Mouse (Mus musculus) lung, embryonic 16.5 days (tissue): Measurements from ENCODE around the gene Iqcm. TPM values are rescaled to one million over a fixed set of nuclear protein-coding genes. Genes with fewer than 3 reads are reported as not detected.

Source experiments
- ATAC-seq: fragments of 200-750 bp; cut with Nextera tagmentation; 2 replicates; pipeline ENCODE4 v1.8.0; 2017; ENCODE audit warnings: low read depth, mild to moderate bottlenecking, moderate library complexity
- H3K27ac ChIP-seq: fragments of 300-500 bp; sonication (generic); 2 replicates; pipeline ENCODE4 v1.5.1; 2014; ENCODE audit warnings: mild to moderate bottlenecking, control low read depth, low read length
- H3K27me3 ChIP-seq: fragments of 300-500 bp; sonication (generic); 2 replicates; pipeline ENCODE4 v1.6.1; 2014; ENCODE audit warnings: low read depth, low read length, mixed read lengths; ENCODE audit not compliant: control insufficient read depth, insufficient read depth
- H3K36me3 ChIP-seq: fragments of 300-500 bp; sonication (generic); 2 replicates; pipeline ENCODE4 v1.6.1; 2014; ENCODE audit warnings: low read length; ENCODE audit not compliant: control insufficient read depth, insufficient read depth
- H3K4me1 ChIP-seq: fragments of 300-500 bp; sonication (generic); replicated peaks from 2 replicates; pipeline ENCODE4 v1.6.1; 2014; ENCODE audit warnings: low read length, mixed read lengths; ENCODE audit not compliant: control insufficient read depth, insufficient read depth
- H3K4me2 ChIP-seq: fragments of 300-500 bp; sonication (generic); 2 replicates; pipeline ENCODE4 v1.6.1; 2014; ENCODE audit warnings: low read depth, low read length, control low read depth
- H3K4me3 ChIP-seq: fragments of 300-500 bp; sonication (generic); 2 replicates; pipeline ENCODE4 v1.5.1; 2014; ENCODE audit warnings: mild to moderate bottlenecking, low read length, control low read depth
- H3K9ac ChIP-seq: fragments of 300-500 bp; sonication (generic); 2 replicates; pipeline ENCODE4 v1.6.1; 2014; ENCODE audit warnings: low read length, control low read depth
- H3K9me3 ChIP-seq: fragments of 300-500 bp; sonication (generic); 2 replicates; pipeline ENCODE4 v1.6.1; 2016; ENCODE audit warnings: low read length; ENCODE audit not compliant: control insufficient read depth
- WGBS: fragments of 180-500 bp; shearing (Covaris S2); extraction: QIAGEN DNeasy Blood & Tissue Kit; methylation state at CpG from one replicate; pipeline ENCODE4 v1.1.7; 2014; 5-methylcytosine and 5-hydroxymethylcytosine counted together
- polyA plus RNA-seq: library from polyadenylated mRNA; unstranded; fragments of >200 nt; fragmentation: Nextera tagmentation; extraction: Ambion mirVana; gene quantifications from 2 replicates; pipeline ENCODE4 v1.2.1, GENCODE M21; 2015

The Iqcm gene
- polyA plus RNA-seq, 1 experiment from 2014 or later = not detected

- no peak overlapping the region for H3K4me2 ChIP-seq
- H3K9ac ChIP-seq = no peak overlapping the region
- no peaks in the 10 kb centered on the region for H3K4me1 ChIP-seq
- H3K36me3 ChIP-seq = no peaks in the 10 kb centered on the region
- no peaks in the 10 kb centered on the region for H3K27me3 ChIP-seq
- no peak overlapping the region for H3K27ac ChIP-seq
- no peak overlapping the region for H3K4me3 ChIP-seq
- no peaks in the 10 kb centered on the region for H3K9me3 ChIP-seq
- 79% methylated on average over 3 of the region's 3 CpGs for WGBS
- ATAC-seq = no peak
Measured at GRCm38 (mm10) chr8:75642958-75643357, 194.5 kb downstream of the Iqcm start.

- Histone ChIP-seq H3K9me3 (no peaks in the 10 kb centered on the region), H3K27ac (no peak overlapping the region), H3K4me2 (no peak overlapping the region), H3K4me3 (no peak overlapping the region), H3K9ac (no peak overlapping the region), H3K36me3 (no peaks in the 10 kb centered on the region), H3K4me1 (no peaks in the 10 kb centered on the region), H3K27me3 (no peaks in the 10 kb centered on the region)
- no peak for ATAC-seq
- WGBS = 57% methylated on average over 6 of the region's 6 CpGs
Measured at GRCm38 (mm10) chr8:75659287-75659686, 210.8 kb downstream of the Iqcm start.

- H3K9me3 ChIP-seq = no peaks in the 10 kb centered on the region
- ATAC-seq = no peak
- H3K9ac ChIP-seq = no peak overlapping the region
- no peak overlapping the region for H3K4me2 ChIP-seq
- 71% methylated on average over 3 of the region's 3 CpGs for WGBS
- H3K27ac ChIP-seq = no peak overlapping the region
- no peaks in the 10 kb centered on the region for H3K27me3 ChIP-seq
- H3K36me3 ChIP-seq = no peaks in the 10 kb centered on the region
- no peak overlapping the region for H3K4me3 ChIP-seq
- H3K4me1 ChIP-seq = no peaks in the 10 kb centered on the region
Measured at GRCm38 (mm10) chr8:75746561-75746960, 298.1 kb downstream of the Iqcm start.

- H3K4me2 ChIP-seq = no peak overlapping the region
- no peak overlapping the region for H3K9ac ChIP-seq
- H3K36me3 ChIP-seq = no peaks in the 10 kb centered on the region
- 0 out of 2 replicates have a peak, but pooled peaks cover 5% of the 10 kb centered on the region for H3K9me3 ChIP-seq
- no peak for ATAC-seq
- no peak overlapping the region for H3K27ac ChIP-seq
- H3K4me3 ChIP-seq = no peak overlapping the region
- H3K27me3 ChIP-seq = no peaks in the 10 kb centered on the region
- no peaks in the 10 kb centered on the region for H3K4me1 ChIP-seq
Measured at GRCm38 (mm10) chr8:75755596-75755995, 307.1 kb downstream of the Iqcm start.

- ATAC-seq = no peak
- Histone ChIP-seq H3K9ac (no peak overlapping the region), H3K4me2 (no peak overlapping the region), H3K4me3 (no peak overlapping the region), H3K27ac (no peak overlapping the region), H3K4me1 (no peaks in the 10 kb centered on the region), H3K9me3 (no peaks in the 10 kb centered on the region), H3K36me3 (no peaks in the 10 kb centered on the region), H3K27me3 (no peaks in the 10 kb centered on the region)
- 73% methylated on average over 4 of the region's 4 CpGs for WGBS
Measured at GRCm38 (mm10) chr8:75828468-75829132, 380.1 kb downstream of the Iqcm start.

- no peak overlapping the region for H3K4me2 ChIP-seq
- H3K4me1 ChIP-seq = no peaks in the 10 kb centered on the region
- WGBS = 75% methylated on average over 2 of the region's 2 CpGs
- no peak for ATAC-seq
- no peak overlapping the region for H3K27ac ChIP-seq
- H3K36me3 ChIP-seq = no peaks in the 10 kb centered on the region
- H3K9me3 ChIP-seq = no peaks in the 10 kb centered on the region; the same call in 1 of the 2 replicates
- no peak overlapping the region for H3K4me3 ChIP-seq
- H3K27me3 ChIP-seq = no peaks in the 10 kb centered on the region
- no peak overlapping the region for H3K9ac ChIP-seq
Measured at GRCm38 (mm10) chr8:75835245-75835644, 386.8 kb downstream of the Iqcm start.

GRCm38 (mm10) chr8:75917603-75918344 lies 469.3 kb downstream of the Iqcm start:
- H3K4me2 ChIP-seq = no peak overlapping the region
- WGBS = 72% methylated on average over 15 of the region's 15 CpGs

GRCm38 (mm10) chr8:75949166-75949565 lies 500.7 kb downstream of the Iqcm start:
- no peaks in the 10 kb centered on the region for H3K9me3 ChIP-seq
- no peaks in the 10 kb centered on the region for H3K36me3 ChIP-seq
- no peak overlapping the region for H3K9ac ChIP-seq
- H3K4me1 ChIP-seq = no peaks in the 10 kb centered on the region
- H3K27me3 ChIP-seq = no peaks in the 10 kb centered on the region
- no peak overlapping the region for H3K4me2 ChIP-seq
- H3K4me3 ChIP-seq = no peak overlapping the region
- WGBS = 71% methylated on average over 1 of the region's 1 CpGs
- H3K27ac ChIP-seq = no peak overlapping the region
- ATAC-seq = no peak

More at GRCm38 (mm10) chr8:75917603-75918344, 469.3 kb downstream of the Iqcm start:
- Histone ChIP-seq H3K9ac (no peak overlapping the region), H3K4me1 (no peaks in the 10 kb centered on the region), H3K9me3 (no peaks in the 10 kb centered on the region), H3K36me3 (no peaks in the 10 kb centered on the region), H3K27ac (no peak overlapping the region), H3K4me3 (no peak overlapping the region), H3K27me3 (no peaks in the 10 kb centered on the region)
- ATAC-seq = no peak

GRCm38 (mm10) chr8:75956016-75956415 lies 507.5 kb downstream of the Iqcm start:
- Histone ChIP-seq H3K9me3 (no peaks in the 10 kb centered on the region), H3K9ac (no peak overlapping the region), H3K4me2 (no peak overlapping the region), H3K4me3 (no peak overlapping the region), H3K27ac (no peak overlapping the region), H3K4me1 (no peaks in the 10 kb centered on the region), H3K36me3 (no peaks in the 10 kb centered on the region), H3K27me3 (no peaks in the 10 kb centered on the region)
- ATAC-seq = no peak
- 71% methylated on average over 2 of the region's 2 CpGs for WGBS
